Mouse (Mus musculus): ENCODE measurements around the gene Csgalnact2. TPM values are rescaled to one million over a fixed set of nuclear protein-coding genes. Genes with fewer than 3 reads are reported as not detected.

Gene Csgalnact2
- polyA plus RNA-seq, 1 experiment from 2014 or later: 8.4 TPM

DNA sequence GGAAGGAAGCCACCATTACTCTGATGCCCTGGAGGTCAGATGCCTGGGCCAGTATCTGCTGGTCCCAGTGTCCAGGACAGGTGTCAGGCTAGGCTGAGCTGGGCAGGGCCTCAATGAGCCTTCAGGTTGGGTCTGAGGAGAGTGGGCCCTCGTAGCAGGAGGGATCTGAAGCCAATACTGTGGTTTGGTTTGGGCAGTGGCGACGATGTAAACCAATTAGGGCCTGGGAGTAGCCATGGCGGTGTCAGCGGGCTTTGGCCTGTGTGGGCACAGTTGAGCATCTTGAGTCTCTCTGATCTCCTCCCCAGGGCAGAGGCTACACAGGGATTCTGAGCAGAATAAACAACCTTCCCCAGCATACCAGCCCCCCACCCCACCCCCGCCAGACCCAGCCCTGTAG, 55.3 kb downstream of the Csgalnact2 start:
- Histone ChIP-seq H3K27ac (ENCODE audit: low read depth, low read length) (no peak overlapping the region), H3K4me1 (ENCODE audit: control insufficient read depth, insufficient read depth, low read length) (no peaks in the 10 kb centered on the region), H3K36me3 (ENCODE audit: control insufficient read depth, insufficient read depth, low read length) (no peaks in the 10 kb centered on the region), H3K9me3 (ENCODE audit: control insufficient read depth, low read length) (no peaks in the 10 kb centered on the region), H3K27me3 (ENCODE audit: control insufficient read depth, insufficient read depth, low read length) (no peaks in the 10 kb centered on the region), H3K4me2 (ENCODE audit: low read depth) (no peak overlapping the region), H3K4me3 (ENCODE audit: low read depth, low read length) (no peak overlapping the region), H3K9ac (ENCODE audit: low read length) (no peak overlapping the region)
- WGBS: 82% methylated on average over 6 of the region's 6 CpGs
- ATAC-seq (ENCODE audit: insufficient read depth, low FRiP score, low TSS enrichment): no peak
- DNase-seq (ENCODE audit: low spot score): no peak

DNA sequence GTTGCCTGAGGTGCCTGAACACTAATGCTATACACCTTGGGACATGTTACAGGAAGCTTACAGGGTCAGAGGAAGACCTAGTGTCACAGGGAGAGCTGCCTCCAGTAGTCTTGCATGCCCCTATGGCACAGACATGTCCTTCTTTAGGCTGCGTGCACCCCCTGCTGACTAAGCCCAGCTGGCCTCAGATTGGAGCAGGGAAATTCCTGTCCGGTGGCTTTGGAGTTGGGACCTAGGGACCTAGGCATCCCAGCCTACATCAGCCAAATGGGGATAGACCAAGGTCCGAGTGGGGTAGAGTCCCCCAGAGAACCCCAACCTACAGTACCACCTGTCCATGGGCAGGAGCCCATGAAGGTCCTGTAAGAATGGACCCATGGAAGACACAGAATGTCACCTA, 56.6 kb downstream of the Csgalnact2 start:
- Histone ChIP-seq H3K9ac (ENCODE audit: low read length) (no peak overlapping the region), H3K9me3 (ENCODE audit: control insufficient read depth, low read length) (no peaks in the 10 kb centered on the region), H3K4me2 (ENCODE audit: low read depth) (no peak overlapping the region), H3K27ac (ENCODE audit: low read depth, low read length) (no peak overlapping the region), H3K4me1 (ENCODE audit: control insufficient read depth, insufficient read depth, low read length) (no peaks in the 10 kb centered on the region), H3K4me3 (ENCODE audit: low read depth, low read length) (no peak overlapping the region), H3K36me3 (ENCODE audit: control insufficient read depth, insufficient read depth, low read length) (no peaks in the 10 kb centered on the region), H3K27me3 (ENCODE audit: control insufficient read depth, insufficient read depth, low read length) (no peaks in the 10 kb centered on the region)
- ATAC-seq (ENCODE audit: insufficient read depth, low FRiP score, low TSS enrichment): no peak
- 78% methylated on average over 3 of the region's 3 CpGs for WGBS
- DNase-seq (ENCODE audit: low spot score): no peak

GRCm38 (mm10) chr6:118080711-118081110, 58.2 kb downstream of the Csgalnact2 start:
- Histone ChIP-seq H3K9me3 (ENCODE audit: control insufficient read depth, low read length) (no peaks in the 10 kb centered on the region), H3K36me3 (ENCODE audit: control insufficient read depth, insufficient read depth, low read length) (no peaks in the 10 kb centered on the region), H3K4me3 (ENCODE audit: low read depth, low read length) (no peak overlapping the region), H3K27me3 (ENCODE audit: control insufficient read depth, insufficient read depth, low read length) (no peaks in the 10 kb centered on the region), H3K9ac (ENCODE audit: low read length) (no peak overlapping the region), H3K4me2 (ENCODE audit: low read depth) (no peak overlapping the region), H3K27ac (ENCODE audit: low read depth, low read length) (no peak overlapping the region), H3K4me1 (ENCODE audit: control insufficient read depth, insufficient read depth, low read length) (no peaks in the 10 kb centered on the region)
- ATAC-seq (ENCODE audit: insufficient read depth, low FRiP score, low TSS enrichment): no peak
- 93% methylated on average over 4 of the region's 4 CpGs for WGBS
- DNase-seq (ENCODE audit: low spot score): no peak

- no peak overlapping the region for H3K27ac ChIP-seq (ENCODE audit: low read depth, low read length)
- no peak for DNase-seq (ENCODE audit: low spot score)
Measured at GRCm38 (mm10) chr6:118079762-118080465, 59.0 kb downstream of the Csgalnact2 start.

DNA sequence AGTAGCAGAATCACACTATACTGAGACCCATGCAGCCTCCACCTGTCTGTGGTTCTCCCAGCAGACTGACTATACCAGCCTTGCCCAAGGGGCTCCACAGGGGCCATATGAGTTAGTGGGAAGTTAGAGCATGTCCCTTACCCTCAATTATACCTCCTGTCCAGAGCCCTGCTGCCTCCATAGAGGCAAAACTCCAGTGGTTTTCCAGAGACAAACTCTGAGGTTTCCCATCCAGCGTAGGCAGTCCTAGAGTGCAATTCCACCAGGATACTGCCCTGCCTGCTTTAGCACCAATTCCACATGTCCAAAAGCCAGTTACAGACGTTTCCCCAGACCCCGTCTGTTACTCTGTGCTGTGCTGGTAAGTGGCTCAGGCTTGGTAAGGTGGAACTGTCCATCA, 59.6 kb downstream of the Csgalnact2 start:
- Histone ChIP-seq H3K27me3 (ENCODE audit: control insufficient read depth, insufficient read depth, low read length) (no peaks in the 10 kb centered on the region), H3K36me3 (ENCODE audit: control insufficient read depth, insufficient read depth, low read length) (no peaks in the 10 kb centered on the region), H3K4me2 (ENCODE audit: low read depth) (no peak overlapping the region), H3K9ac (ENCODE audit: low read length) (no peak overlapping the region), H3K4me3 (ENCODE audit: low read depth, low read length) (no peak overlapping the region), H3K9me3 (ENCODE audit: control insufficient read depth, low read length) (no peaks in the 10 kb centered on the region), H3K27ac (ENCODE audit: low read depth, low read length) (no peak overlapping the region), H3K4me1 (ENCODE audit: control insufficient read depth, insufficient read depth, low read length) (no peaks in the 10 kb centered on the region)
- no peak for ATAC-seq (ENCODE audit: insufficient read depth, low FRiP score, low TSS enrichment)
- no peak for DNase-seq (ENCODE audit: low spot score)
- 80% methylated on average over 3 of the region's 3 CpGs for WGBS

More at GRCm38 (mm10) chr6:118079762-118080465, 59.0 kb downstream of the Csgalnact2 start:
- H3K36me3 ChIP-seq (ENCODE audit: control insufficient read depth, insufficient read depth, low read length): no peaks in the 10 kb centered on the region
- H3K4me3 ChIP-seq (ENCODE audit: low read depth, low read length): no peak overlapping the region
- H3K27me3 ChIP-seq (ENCODE audit: control insufficient read depth, insufficient read depth, low read length): no peaks in the 10 kb centered on the region
- ATAC-seq (ENCODE audit: insufficient read depth, low FRiP score, low TSS enrichment): no peak
- no peak overlapping the region for H3K4me2 ChIP-seq (ENCODE audit: low read depth)
- H3K9me3 ChIP-seq (ENCODE audit: control insufficient read depth, low read length): no peaks in the 10 kb centered on the region
- H3K9ac ChIP-seq (ENCODE audit: low read length): no peak overlapping the region
- WGBS: 69% methylated on average over 10 of the region's 10 CpGs
- H3K4me1 ChIP-seq (ENCODE audit: control insufficient read depth, insufficient read depth, low read length): no peaks in the 10 kb centered on the region

DNA sequence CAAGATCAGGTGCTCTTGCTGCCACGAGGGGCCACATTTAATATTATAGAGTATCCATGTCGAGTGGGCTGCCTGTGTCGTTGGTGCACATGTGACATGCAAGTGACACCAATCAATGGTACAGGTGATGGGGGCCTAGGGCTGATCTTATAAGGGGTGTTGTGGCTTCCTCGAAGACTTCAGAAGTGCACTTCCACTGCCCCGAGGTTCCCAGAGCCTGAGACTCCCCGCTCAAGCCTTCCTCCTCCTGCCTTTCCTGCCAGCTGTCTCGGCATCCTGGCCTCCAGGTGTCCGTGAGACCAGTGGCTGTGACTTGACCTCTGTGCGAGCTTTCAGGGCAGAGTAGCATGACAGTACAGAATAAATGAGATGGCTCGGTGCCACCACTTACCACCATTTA, 60.2 kb downstream of the Csgalnact2 start:
- H3K27me3 ChIP-seq (ENCODE audit: control insufficient read depth, insufficient read depth, low read length): no peaks in the 10 kb centered on the region
- 73% methylated on average over 10 of the region's 10 CpGs for WGBS
- no peaks in the 10 kb centered on the region for H3K4me1 ChIP-seq (ENCODE audit: control insufficient read depth, insufficient read depth, low read length)
- H3K27ac ChIP-seq (ENCODE audit: low read depth, low read length): no peak overlapping the region
- H3K36me3 ChIP-seq (ENCODE audit: control insufficient read depth, insufficient read depth, low read length): no peaks in the 10 kb centered on the region
- no peaks in the 10 kb centered on the region for H3K9me3 ChIP-seq (ENCODE audit: control insufficient read depth, low read length)
- ATAC-seq (ENCODE audit: insufficient read depth, low FRiP score, low TSS enrichment) (no peak), DNase-seq (ENCODE audit: low spot score) (no peak)
- H3K9ac ChIP-seq (ENCODE audit: low read length): no peak overlapping the region
- H3K4me3 ChIP-seq (ENCODE audit: low read depth, low read length): no peak overlapping the region
- no peak overlapping the region for H3K4me2 ChIP-seq (ENCODE audit: low read depth)

DNA sequence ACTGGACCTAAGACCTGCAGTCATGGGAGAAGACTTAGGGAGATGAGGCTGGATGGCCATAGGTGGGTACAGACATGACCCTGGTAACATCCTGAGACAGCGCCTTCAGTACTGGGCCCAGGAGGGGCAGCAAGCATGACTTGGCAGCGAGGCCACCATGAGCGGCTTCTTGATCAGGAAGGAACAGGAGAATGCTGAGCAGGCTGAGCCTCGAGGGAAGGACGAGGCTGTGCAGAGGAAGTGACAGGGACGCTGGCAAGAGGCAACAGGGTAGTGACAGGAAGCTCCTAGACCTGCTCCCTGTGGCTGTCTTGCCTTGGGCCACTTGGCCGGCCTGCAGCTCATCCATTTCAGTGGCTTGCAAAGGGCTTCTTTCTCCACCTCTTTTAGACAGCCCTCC, 61.5 kb downstream of the Csgalnact2 start:
- ATAC-seq (ENCODE audit: insufficient read depth, low FRiP score, low TSS enrichment): no peak
- H3K27me3 ChIP-seq (ENCODE audit: control insufficient read depth, insufficient read depth, low read length): no peaks in the 10 kb centered on the region
- H3K4me3 ChIP-seq (ENCODE audit: low read depth, low read length): no peak overlapping the region
- WGBS: 89% methylated on average over 7 of the region's 7 CpGs
- no peak overlapping the region for H3K4me2 ChIP-seq (ENCODE audit: low read depth)
- no peak overlapping the region for H3K9ac ChIP-seq (ENCODE audit: low read length)
- no peaks in the 10 kb centered on the region for H3K9me3 ChIP-seq (ENCODE audit: control insufficient read depth, low read length)
- no peaks in the 10 kb centered on the region for H3K4me1 ChIP-seq (ENCODE audit: control insufficient read depth, insufficient read depth, low read length)
- no peaks in the 10 kb centered on the region for H3K36me3 ChIP-seq (ENCODE audit: control insufficient read depth, insufficient read depth, low read length)
- no peak overlapping the region for H3K27ac ChIP-seq (ENCODE audit: low read depth, low read length)
- DNase-seq (ENCODE audit: low spot score): no peak

- no peak overlapping the region for H3K4me2 ChIP-seq (ENCODE audit: low read depth)
- no peaks in the 10 kb centered on the region for H3K9me3 ChIP-seq (ENCODE audit: control insufficient read depth, low read length)
- no peaks in the 10 kb centered on the region for H3K36me3 ChIP-seq (ENCODE audit: control insufficient read depth, insufficient read depth, low read length)
- H3K9ac ChIP-seq (ENCODE audit: low read length): no peak overlapping the region
- no peak for DNase-seq (ENCODE audit: low spot score)
- ATAC-seq (ENCODE audit: insufficient read depth, low FRiP score, low TSS enrichment): no peak
- no peak overlapping the region for H3K27ac ChIP-seq (ENCODE audit: low read depth, low read length)
- H3K27me3 ChIP-seq (ENCODE audit: control insufficient read depth, insufficient read depth, low read length): no peaks in the 10 kb centered on the region
- no peak overlapping the region for H3K4me3 ChIP-seq (ENCODE audit: low read depth, low read length)
- H3K4me1 ChIP-seq (ENCODE audit: control insufficient read depth, insufficient read depth, low read length): no peaks in the 10 kb centered on the region
- WGBS: 94% methylated on average over 8 of the region's 8 CpGs
Measured at GRCm38 (mm10) chr6:118076748-118077147, 62.2 kb downstream of the Csgalnact2 start.

- Histone ChIP-seq H3K9me3 (ENCODE audit: control insufficient read depth, low read length) (no peaks in the 10 kb centered on the region), H3K27ac (ENCODE audit: low read depth, low read length) (no peak overlapping the region), H3K36me3 (ENCODE audit: control insufficient read depth, insufficient read depth, low read length) (no peaks in the 10 kb centered on the region), H3K4me1 (ENCODE audit: control insufficient read depth, insufficient read depth, low read length) (no peaks in the 10 kb centered on the region), H3K4me2 (ENCODE audit: low read depth) (no peak overlapping the region), H3K9ac (ENCODE audit: low read length) (no peak overlapping the region), H3K27me3 (ENCODE audit: control insufficient read depth, insufficient read depth, low read length) (no peaks in the 10 kb centered on the region), H3K4me3 (ENCODE audit: low read depth, low read length) (no peak overlapping the region)
- ATAC-seq (ENCODE audit: insufficient read depth, low FRiP score, low TSS enrichment) (no peak), DNase-seq (ENCODE audit: low spot score) (no peak)
- WGBS: 76% methylated on average over 3 of the region's 3 CpGs
Measured at GRCm38 (mm10) chr6:118076256-118076655, 62.7 kb downstream of the Csgalnact2 start.

Data from neural tube, embryonic 11.5 days (tissue).